In the genomic region with DNA sequence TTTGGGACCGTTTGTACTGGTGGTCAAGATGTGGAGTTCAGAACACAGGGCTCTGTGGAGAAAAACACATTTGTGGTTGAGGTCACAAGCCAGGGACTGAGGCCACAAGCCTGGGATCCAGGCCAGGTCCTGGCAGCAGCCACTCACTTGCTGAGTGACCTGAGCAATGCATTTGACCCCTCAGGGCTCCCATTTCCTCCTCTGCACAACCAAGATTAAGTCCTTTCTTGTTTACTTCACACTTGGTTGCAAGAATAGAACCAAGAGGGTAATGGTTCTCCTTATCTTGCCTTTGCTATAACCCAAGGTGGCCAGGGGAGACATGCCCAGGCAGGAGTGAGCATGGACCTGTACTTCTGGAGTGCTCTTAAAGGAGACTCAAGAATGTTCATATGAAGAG, we compare ENCODE assay signal across 10 mouse cellular contexts. TPM values are rescaled to one million over a fixed set of nuclear protein-coding genes. Genes with fewer than 3 reads are reported as not detected.
DNase-seq lines count a peak whose midpoint lies in the region; ATAC-seq and TF ChIP-seq lines count a peak whose summit lies in the region.
"Had no signal": no experiment of that assay in that cellular context is flagged by ENCODE, and none has a peak within 500 bp of the region (broad histone marks: within the 10 kb centered on the region; RNA-seq: fewer than 3 reads in every experiment).

No protein-coding gene starts in this region.

- H3K4me1 ChIP-seq in lung, embryonic 15.5 days, result peaks cover 36% of the 10 kb centered on the region
- H3K4me1 ChIP-seq in midbrain, embryonic 14.5 days (ENCODE audit: control insufficient read depth, insufficient read depth, low read length), result no peaks in the 10 kb centered on the region
- H3K4me1 ChIP-seq in midbrain, embryonic 10.5 days, result peaks cover 11% of the 10 kb centered on the region

- no peak overlapping the region for H3ac ChIP-seq in C2C12 (ENCODE audit: control insufficient read depth, insufficient read length, low read depth)

- intact Hi-C loops in heart, postnatal 36 days (cut with DNase I), result no loop called here

- H3K4me2 ChIP-seq in lung, embryonic 15.5 days, result no peak overlapping the region
- no peak overlapping the region for H3K4me2 ChIP-seq in midbrain, embryonic 14.5 days (ENCODE audit: low read length)

- H3K79me3 ChIP-seq in C2C12 (ENCODE audit: low read depth), result no peaks in the 10 kb centered on the region

- H3K4me3 ChIP-seq in C2C12 (ENCODE audit: insufficient read depth, poor library complexity, severe bottlenecking), result no peak overlapping the region
- no peak overlapping the region for H3K4me3 ChIP-seq in lung, embryonic 15.5 days
- no peak overlapping the region for H3K4me3 ChIP-seq in midbrain, embryonic 14.5 days (replicated peaks; ENCODE audit: low read depth, low read length)
- H3K4me3 ChIP-seq in midbrain, embryonic 10.5 days, result no peak overlapping the region

- H3K27ac ChIP-seq in lung, embryonic 15.5 days, result peak overlapping the region; percentile 82
- H3K27ac ChIP-seq in midbrain, embryonic 14.5 days (replicated peaks; ENCODE audit: low read depth, low read length), result no peak overlapping the region
- no peak overlapping the region for H3K27ac ChIP-seq in midbrain, embryonic 10.5 days (replicated peaks)

- no peaks in the 10 kb centered on the region for H3K9me3 ChIP-seq in lung, embryonic 15.5 days
- H3K9me3 ChIP-seq in midbrain, embryonic 14.5 days (ENCODE audit: control insufficient read depth, low read length), result no peaks in the 10 kb centered on the region
- H3K9me3 ChIP-seq in midbrain, embryonic 10.5 days (replicated peaks), result no peaks in the 10 kb centered on the region

- peak; percentile 64 for DNase-seq in adrenal gland, postnatal 25 days
- peak; percentile 40 to 58 for DNase-seq in heart, postnatal 36 days
- no peak for DNase-seq in T-cell, adult 2 months (ENCODE audit: low spot score)
- DNase-seq in midbrain, embryonic 14.5 days, result no peak
- no peak for DNase-seq in midbrain, embryonic 10.5 days (ENCODE audit: low spot score)
- no peak for DNase-seq in frontal cortex, adult 2 months (ENCODE audit: extremely low spot score in 1 of 2, low spot score in 1 of 2)

- WGBS in lung, embryonic 15.5 days, result 24% methylated on average over 1 of the region's 1 CpGs
- 69% methylated on average over 1 of the region's 1 CpGs for WGBS in midbrain, embryonic 14.5 days
- 72% methylated on average over 1 of the region's 1 CpGs for WGBS in midbrain, embryonic 10.5 days

- no peaks in the 10 kb centered on the region for H3K79me2 ChIP-seq in C2C12 (ENCODE audit: control insufficient read depth, insufficient read depth)

- TF ChIP-seq CTCF in C2C12 (IDR thresholded peaks at IDR 0.05; ENCODE audit: control insufficient read depth, insufficient read depth, insufficient read length), result no peak

- H3K36me3 ChIP-seq in C2C12 (ENCODE audit: control insufficient read depth, insufficient read depth), result no peaks in the 10 kb centered on the region
- H3K36me3 ChIP-seq in lung, embryonic 15.5 days, result no peaks in the 10 kb centered on the region
- no peaks in the 10 kb centered on the region for H3K36me3 ChIP-seq in midbrain, embryonic 14.5 days (ENCODE audit: control insufficient read depth, insufficient read depth, low read length)
- H3K36me3 ChIP-seq in midbrain, embryonic 10.5 days, result no peaks in the 10 kb centered on the region

- no peaks in the 10 kb centered on the region for H3K27me3 ChIP-seq in C2C12 (ENCODE audit: control insufficient read depth, insufficient read depth, insufficient read length)
- H3K27me3 ChIP-seq in lung, embryonic 15.5 days, result no peaks in the 10 kb centered on the region
- no peaks in the 10 kb centered on the region for H3K27me3 ChIP-seq in midbrain, embryonic 14.5 days (ENCODE audit: control insufficient read depth, insufficient read depth, low read length)
- H3K27me3 ChIP-seq in midbrain, embryonic 10.5 days (ENCODE audit: low read depth, poor library complexity, severe bottlenecking), result no peaks in the 10 kb centered on the region

- ATAC-seq in lung, embryonic 15.5 days (ENCODE audit: borderline replicate concordance, extremely low read depth, low FRiP score, low TSS enrichment), result peak; percentile 66
- no peak for ATAC-seq in midbrain, embryonic 14.5 days (ENCODE audit: low FRiP score, low TSS enrichment)

- H3K9ac ChIP-seq in lung, embryonic 15.5 days, result no peak overlapping the region
- H3K9ac ChIP-seq in midbrain, embryonic 14.5 days (replicated peaks; ENCODE audit: low read length), result no peak overlapping the region

TF ChIP-seq in C2C12, 6 proteins besides CTCF, POLR2A, EP300 and RAD21:
- TF ChIP-seq MYOD1 (IDR thresholded peaks at IDR 0.05; ENCODE audit: control insufficient read depth, insufficient read length, low read depth) (no peak), MAX (IDR thresholded peaks at IDR 0.05) (peak; percentile 38)

RNA-seq across cellular contexts. Expression of a gene that starts 53.4 kb away (rescaled TPM):
- 0.02 TPM for polyA plus RNA-seq in C2C12 (2012; fragmentation: generic; extraction: Trizol)
- not detected in 2 replicates for total RNA-seq in adrenal gland, postnatal 25 days (2021)
- total RNA-seq in heart, postnatal 36 days (2021), result not detected
- 0.10 TPM in 1 of 2 replicates, not detected in the other for polyA plus RNA-seq in lung, embryonic 15.5 days (2015; fragmentation: Nextera tagmentation; extraction: Ambion mirVana)
- not detected in 2 replicates for polyA plus RNA-seq in midbrain, embryonic 14.5 days (2014; fragmentation: Nextera tagmentation; extraction: Ambion mirVana)
- polyA plus RNA-seq in midbrain, embryonic 10.5 days (2016; fragmentation: Nextera tagmentation; extraction: Ambion mirVana), result not detected in 2 replicates
- polyA plus RNA-seq in frontal cortex, adult 2 months (2012; rRNA removed), result not detected in 2 replicates
- total RNA-seq: gastrocnemius, adult 8-10 months; layer of hippocampus, adult 8-10 months had no signal

Comparison
In these comparisons a context has a peak if more than half of its experiments do, and no peak if none do; other contexts are left out.
1. DNase-seq: peak in adrenal gland, postnatal 25 days (single experiment) and heart, postnatal 36 days (2 of 2); none in T-cell, adult 2 months (single experiment), midbrain, embryonic 14.5 days (single experiment), midbrain, embryonic 10.5 days (single experiment) and frontal cortex, adult 2 months (0 of 2).